Mouse (Mus musculus) heart, embryonic 13.5 days (tissue): ENCODE measurements at regions not wholly inside any gene's neighbourhood (a gene's known extent, or its start where the extent isn't known, plus 50 kb on each side); places are given as distances from the start of the nearest gene placed in this dataset.

Source experiments
- ATAC-seq: fragments of 200-750 bp; cut with Nextera tagmentation; 2 replicates; pipeline ENCODE4 v1.8.0; 2017; ENCODE audit warnings: moderate TSS enrichment; ENCODE audit not compliant: insufficient number of reproducible peaks, low FRiP score, low TSS enrichment; ENCODE audit errors: extremely low read depth
- H3K27ac ChIP-seq: fragments of 300-500 bp; sonication (generic); replicated peaks from 2 replicates; pipeline ENCODE4 v1.5.1; 2015; ENCODE audit warnings: moderate library complexity, mild to moderate bottlenecking, inconsistent platforms
- H3K27me3 ChIP-seq: fragments of 300-500 bp; sonication (generic); replicated peaks from 2 replicates; pipeline ENCODE4 v1.6.1; 2015; ENCODE audit warnings: mild to moderate bottlenecking, inconsistent platforms
- H3K36me3 ChIP-seq: fragments of 300-500 bp; sonication (generic); 2 replicates; pipeline ENCODE4 v1.6.1; 2015; ENCODE audit warnings: mild to moderate bottlenecking, inconsistent platforms
- H3K4me1 ChIP-seq: fragments of 300-500 bp; sonication (generic); 2 replicates; pipeline ENCODE4 v1.6.1; 2015; ENCODE audit warnings: inconsistent platforms
- H3K4me2 ChIP-seq: fragments of 300-500 bp; sonication (generic); 2 replicates; pipeline ENCODE4 v1.6.1; 2015; ENCODE audit warnings: inconsistent platforms, mild to moderate bottlenecking, moderate library complexity
- H3K4me3 ChIP-seq: fragments of 300-500 bp; sonication (generic); 2 replicates; pipeline ENCODE4 v1.5.1; 2015; ENCODE audit warnings: moderate library complexity, mild to moderate bottlenecking, inconsistent platforms
- H3K9ac ChIP-seq: fragments of 300-500 bp; sonication (generic); 2 replicates; pipeline ENCODE4 v1.6.1; 2015; ENCODE audit warnings: inconsistent platforms, mild to moderate bottlenecking, moderate library complexity
- H3K9me3 ChIP-seq: fragments of 300-500 bp; sonication (generic); 2 replicates; pipeline ENCODE4 v1.6.1; 2016; ENCODE audit warnings: inconsistent platforms
- WGBS: fragments of 180-500 bp; shearing (Covaris S2); methylation state at CpG from one replicate; pipeline ENCODE4 v1.1.7; 2015; ENCODE audit warnings: mixed read lengths; 5-methylcytosine and 5-hydroxymethylcytosine counted together

DNA sequence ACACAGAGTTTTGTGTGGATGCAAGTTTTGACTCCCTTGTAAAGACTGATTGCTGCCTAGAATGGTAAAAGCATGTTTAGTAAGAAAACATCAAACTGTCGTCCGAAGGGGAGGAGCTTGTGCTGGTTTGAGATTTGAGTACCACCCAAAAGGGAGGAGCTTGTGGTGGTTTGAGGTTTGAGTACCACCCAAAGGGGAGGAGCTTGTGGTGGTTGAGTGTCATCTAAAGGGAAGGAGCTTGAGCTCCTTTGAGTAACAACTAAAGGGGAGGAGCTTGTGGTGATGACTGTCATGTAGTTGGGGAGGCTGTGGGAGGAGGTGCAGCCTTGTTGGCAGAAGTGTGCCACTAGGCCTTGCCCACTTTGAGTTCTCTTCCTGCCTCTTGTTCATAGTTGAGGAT, 192.8 kb upstream of the Ajap1 start:
- WGBS: 76% methylated on average over 2 of the region's 2 CpGs

DNA sequence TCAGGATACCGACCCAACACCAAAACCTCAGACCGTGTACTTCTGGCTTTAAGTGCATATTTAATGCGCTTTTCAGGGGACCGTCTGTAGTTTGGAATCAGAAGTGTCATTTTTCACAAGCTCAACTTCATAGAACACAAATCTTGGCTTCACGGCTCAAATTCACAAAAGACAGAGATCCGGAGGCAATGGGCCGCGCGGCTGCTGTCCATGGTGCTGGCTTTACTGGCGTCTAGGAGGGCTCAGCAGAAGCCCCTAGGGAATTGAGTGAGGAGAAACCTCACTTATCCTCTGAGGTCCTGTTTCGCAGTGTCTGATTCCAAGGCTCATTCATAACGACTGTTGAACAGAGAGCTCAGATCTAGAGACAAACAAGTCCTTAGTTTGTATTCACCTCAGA, 196.5 kb upstream of the Ajap1 start:
- no peaks in the 10 kb centered on the region for H3K9me3 ChIP-seq
- H3K9ac ChIP-seq: no peak overlapping the region
- 33% methylated on average over 12 of the region's 12 CpGs for WGBS
- no peak overlapping the region for H3K27ac ChIP-seq
- H3K4me3 ChIP-seq: no peak overlapping the region
- ATAC-seq: no peak
- H3K4me1 ChIP-seq: no peaks in the 10 kb centered on the region
- no peaks in the 10 kb centered on the region for H3K27me3 ChIP-seq
- no peak overlapping the region for H3K4me2 ChIP-seq
- no peaks in the 10 kb centered on the region for H3K36me3 ChIP-seq

More for the DNA sequence above, 192.8 kb upstream of the Ajap1 start:
- no peak for ATAC-seq
- no peaks in the 10 kb centered on the region for H3K36me3 ChIP-seq
- no peaks in the 10 kb centered on the region for H3K9me3 ChIP-seq
- H3K9ac ChIP-seq: no peak overlapping the region
- no peaks in the 10 kb centered on the region for H3K4me1 ChIP-seq
- no peak overlapping the region for H3K4me3 ChIP-seq
- H3K27ac ChIP-seq: no peak overlapping the region
- no peak overlapping the region for H3K4me2 ChIP-seq
- no peaks in the 10 kb centered on the region; the same call in 1 of the 2 replicates for H3K27me3 ChIP-seq

DNA sequence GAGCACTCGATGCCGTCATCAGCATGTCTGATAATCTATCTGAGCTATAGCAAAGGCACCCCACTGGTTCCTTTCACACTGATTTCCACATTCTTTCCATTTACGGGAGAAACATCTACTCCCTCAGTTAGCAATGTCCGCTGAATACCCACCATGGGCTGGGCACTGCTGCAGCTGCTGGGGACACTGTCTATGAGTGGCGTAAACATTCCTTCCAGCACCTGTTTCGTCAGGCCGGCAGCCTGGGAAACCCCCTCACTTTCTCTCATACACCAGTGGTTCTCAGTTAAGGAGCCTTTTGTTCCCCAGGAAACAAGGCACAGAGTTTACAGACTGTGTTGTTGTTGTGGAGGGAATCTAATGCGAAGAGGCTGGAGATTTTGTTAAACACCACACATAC, 205.8 kb upstream of the Ajap1 start:
- H3K9me3 ChIP-seq: no peaks in the 10 kb centered on the region
- no peaks in the 10 kb centered on the region for H3K36me3 ChIP-seq
- H3K27me3 ChIP-seq: 0 out of 2 replicates have a peak, but pooled peaks cover 4% of the 10 kb centered on the region
- H3K9ac ChIP-seq: no peak overlapping the region
- H3K4me1 ChIP-seq: no peaks in the 10 kb centered on the region
- WGBS: 50% methylated on average over 8 of the region's 8 CpGs
- no peak for ATAC-seq
- H3K4me2 ChIP-seq: no peak overlapping the region
- no peak overlapping the region for H3K4me3 ChIP-seq
- H3K27ac ChIP-seq: no peak overlapping the region

DNA sequence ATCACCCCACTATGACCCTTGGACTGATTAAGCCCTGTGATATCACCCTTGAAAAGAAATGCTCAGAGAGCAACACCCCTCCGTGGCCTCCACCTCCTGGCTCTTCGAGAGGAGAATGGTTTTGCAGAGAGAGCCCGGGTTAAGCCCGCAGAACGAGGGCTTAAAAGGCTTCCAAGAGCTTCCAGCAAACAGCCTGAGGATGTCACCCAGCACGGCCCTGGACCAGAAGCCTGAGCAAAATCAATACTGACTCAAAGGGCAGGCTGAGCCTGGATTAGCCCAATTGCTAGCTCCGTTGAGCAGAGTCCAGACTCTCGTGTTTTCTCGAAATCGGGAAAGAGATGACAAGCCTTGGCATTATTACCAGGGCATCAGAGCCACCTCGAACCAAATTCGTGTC, 211.3 kb upstream of the Ajap1 start:
- no peak for ATAC-seq
- WGBS: 60% methylated on average over 12 of the region's 12 CpGs
- H3K27ac ChIP-seq: no peak overlapping the region
- no peaks in the 10 kb centered on the region for H3K9me3 ChIP-seq
- no peak overlapping the region for H3K4me3 ChIP-seq
- no peak overlapping the region for H3K9ac ChIP-seq
- H3K4me2 ChIP-seq: no peak overlapping the region
- H3K27me3 ChIP-seq: 0 out of 2 replicates have a peak, but pooled peaks cover 4% of the 10 kb centered on the region
- H3K36me3 ChIP-seq: no peaks in the 10 kb centered on the region
- no peaks in the 10 kb centered on the region for H3K4me1 ChIP-seq

DNA sequence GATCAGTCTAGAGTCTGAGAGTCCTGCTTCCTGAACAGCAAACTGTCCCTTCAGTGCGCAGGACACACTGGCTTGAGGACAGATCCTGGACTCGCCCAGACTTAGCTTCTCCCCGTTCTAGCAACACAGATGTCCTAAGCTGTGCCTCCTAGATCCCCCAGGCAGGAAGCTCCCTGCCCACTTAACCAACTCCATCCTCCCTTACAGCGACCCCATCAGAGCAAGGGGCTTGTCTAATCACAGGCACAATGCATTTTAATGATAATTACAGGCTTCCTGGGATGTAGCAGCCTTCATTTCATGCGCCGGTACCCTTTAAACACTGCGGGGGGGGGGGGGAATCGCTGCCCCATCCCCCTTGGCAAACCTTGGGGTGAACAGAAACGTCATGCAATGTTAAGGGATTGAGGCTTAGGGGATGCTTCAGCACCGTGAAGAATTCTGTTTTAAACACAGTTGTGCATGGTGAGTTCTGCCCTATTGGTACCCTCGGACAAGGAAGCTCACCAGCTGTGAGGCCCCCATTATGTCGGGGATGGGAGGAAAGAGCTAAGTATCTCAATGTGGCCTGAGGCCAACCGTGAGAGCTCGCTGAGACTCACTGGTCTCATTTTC, 213.9 kb upstream of the Ajap1 start:
- Histone ChIP-seq H3K9ac (no peak overlapping the region), H3K4me2 (no peak overlapping the region), H3K36me3 (no peaks in the 10 kb centered on the region), H3K4me1 (no peaks in the 10 kb centered on the region), H3K9me3 (no peaks in the 10 kb centered on the region), H3K27me3 (no peaks in the 10 kb centered on the region), H3K4me3 (no peak overlapping the region), H3K27ac (no peak overlapping the region)
- no peak for ATAC-seq
- 45% methylated on average over 14 of the region's 14 CpGs for WGBS

DNA sequence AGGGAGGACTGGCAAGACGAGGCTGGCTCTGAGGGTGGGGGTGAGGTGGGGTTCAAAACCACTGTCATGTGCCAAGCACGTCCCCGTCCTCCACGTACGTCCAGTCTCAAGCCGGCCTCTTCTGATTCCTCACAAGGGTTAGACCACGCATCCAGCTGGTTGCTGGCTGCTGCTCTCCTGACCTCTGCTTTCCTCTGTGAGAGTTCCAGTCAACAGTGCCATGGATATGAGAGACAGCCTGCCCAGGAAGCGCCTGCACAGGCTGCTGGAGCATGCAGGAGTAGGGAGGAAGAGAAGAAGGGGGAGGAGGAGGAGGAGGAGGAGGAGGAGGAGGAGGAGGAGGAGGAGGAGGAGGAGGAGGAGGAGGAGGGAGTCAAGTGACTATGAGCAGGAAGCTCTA, 224.6 kb upstream of the Ajap1 start:
- ATAC-seq: no peak
- H3K27me3 ChIP-seq: peaks cover 5% of the 10 kb centered on the region; the same call in 1 of the 2 replicates
- no peak overlapping the region for H3K4me2 ChIP-seq
- no peak overlapping the region for H3K27ac ChIP-seq
- H3K4me3 ChIP-seq: no peak overlapping the region
- H3K9ac ChIP-seq: no peak overlapping the region
- H3K9me3 ChIP-seq: no peaks in the 10 kb centered on the region
- no peaks in the 10 kb centered on the region for H3K4me1 ChIP-seq
- 45% methylated on average over 8 of the region's 8 CpGs for WGBS
- H3K36me3 ChIP-seq: no peaks in the 10 kb centered on the region

DNA sequence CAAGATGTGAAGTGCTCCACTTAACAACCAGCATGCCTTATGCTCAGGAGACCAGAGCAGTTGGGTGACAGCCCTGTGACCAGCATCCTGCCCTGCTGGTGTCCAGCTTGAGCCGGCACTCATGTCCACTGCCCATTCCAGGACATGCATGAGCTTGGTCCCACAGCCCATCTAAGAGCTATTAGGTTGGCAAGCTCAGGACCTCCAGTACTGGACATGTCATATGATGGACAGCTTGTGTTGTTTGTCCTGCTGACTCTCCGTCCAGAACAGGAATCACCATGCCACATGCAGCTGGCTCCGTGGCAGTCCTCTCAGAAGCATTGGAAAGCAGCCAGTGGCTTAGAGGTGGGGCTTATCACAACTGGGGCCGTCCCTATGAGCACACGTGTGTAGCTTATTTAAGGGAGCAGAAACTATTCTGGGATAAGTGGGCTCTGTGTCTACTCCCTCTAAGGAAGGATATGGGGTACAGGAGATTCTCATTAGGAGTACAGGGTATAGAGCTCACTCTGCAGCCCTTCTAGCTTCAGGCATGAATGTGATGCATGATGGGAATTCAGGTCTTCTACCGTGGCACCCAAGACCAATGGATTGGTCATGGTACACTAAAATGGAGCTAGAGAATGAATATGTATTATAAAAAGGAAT, 232.5 kb upstream of the Ajap1 start:
- peaks cover 12% of the 10 kb centered on the region; the same call in 1 of the 2 replicates for H3K27me3 ChIP-seq
- H3K9me3 ChIP-seq: no peaks in the 10 kb centered on the region
- no peak; the same call in 1 of the 2 replicates for ATAC-seq
- no peak overlapping the region for H3K4me2 ChIP-seq
- H3K4me1 ChIP-seq: peaks cover 15% of the 10 kb centered on the region
- H3K36me3 ChIP-seq: no peaks in the 10 kb centered on the region
- H3K9ac ChIP-seq: no peak overlapping the region
- no peak overlapping the region for H3K4me3 ChIP-seq
- no peak overlapping the region for H3K27ac ChIP-seq
- WGBS: 34% methylated on average over 6 of the region's 6 CpGs

DNA sequence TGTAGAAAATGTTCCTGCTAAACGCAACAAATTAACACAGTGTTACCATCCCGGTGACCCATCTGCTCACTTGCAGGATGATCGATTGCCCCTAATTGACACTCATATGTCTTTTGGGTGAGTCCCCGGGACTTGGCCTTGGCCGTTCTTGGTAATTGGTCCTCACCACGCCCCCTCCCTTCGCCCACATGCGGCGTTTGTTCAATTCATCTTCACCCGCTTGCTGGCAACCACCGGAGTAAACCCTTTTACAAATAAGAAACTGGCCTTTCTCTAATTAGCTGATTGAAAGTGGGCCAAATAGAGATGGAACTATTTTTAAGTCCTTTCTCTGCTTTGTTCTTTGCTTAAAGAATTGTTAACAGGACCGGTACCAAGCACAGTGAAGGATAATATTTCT, 234.7 kb upstream of the Ajap1 start:
- no peak overlapping the region for H3K27ac ChIP-seq
- H3K27me3 ChIP-seq: 0 out of 2 replicates have a peak, but pooled peaks cover 7% of the 10 kb centered on the region
- H3K4me3 ChIP-seq: no peak overlapping the region
- no peak overlapping the region for H3K4me2 ChIP-seq
- no peak overlapping the region for H3K9ac ChIP-seq
- H3K9me3 ChIP-seq: no peaks in the 10 kb centered on the region
- no peaks in the 10 kb centered on the region for H3K36me3 ChIP-seq
- 82% methylated on average over 12 of the region's 12 CpGs for WGBS
- H3K4me1 ChIP-seq: peaks cover 15% of the 10 kb centered on the region
- ATAC-seq: no peak

DNA sequence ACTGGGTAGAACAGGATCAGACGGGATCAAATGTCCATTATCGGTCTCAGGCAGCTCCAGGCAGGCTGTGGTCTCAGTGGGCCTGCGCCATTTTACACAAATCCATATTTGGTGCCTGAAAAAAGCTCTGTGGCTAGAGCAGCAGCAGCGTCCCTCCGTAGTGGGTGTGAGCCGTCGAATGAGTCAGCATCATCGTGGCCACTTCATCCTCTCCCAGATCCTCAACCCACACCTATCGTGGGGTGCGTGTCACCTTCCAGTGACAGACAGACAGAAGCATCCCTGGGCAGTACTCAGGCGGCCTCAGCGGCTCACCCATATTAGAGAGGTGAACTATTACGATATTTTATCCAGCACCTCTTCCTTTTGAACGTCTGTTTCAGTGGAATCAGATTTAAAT, 233.0 kb upstream of the A430005L14Rik start:
- 76% methylated on average over 14 of the region's 14 CpGs for WGBS
- no peak overlapping the region for H3K9ac ChIP-seq
- no peak for ATAC-seq

DNA sequence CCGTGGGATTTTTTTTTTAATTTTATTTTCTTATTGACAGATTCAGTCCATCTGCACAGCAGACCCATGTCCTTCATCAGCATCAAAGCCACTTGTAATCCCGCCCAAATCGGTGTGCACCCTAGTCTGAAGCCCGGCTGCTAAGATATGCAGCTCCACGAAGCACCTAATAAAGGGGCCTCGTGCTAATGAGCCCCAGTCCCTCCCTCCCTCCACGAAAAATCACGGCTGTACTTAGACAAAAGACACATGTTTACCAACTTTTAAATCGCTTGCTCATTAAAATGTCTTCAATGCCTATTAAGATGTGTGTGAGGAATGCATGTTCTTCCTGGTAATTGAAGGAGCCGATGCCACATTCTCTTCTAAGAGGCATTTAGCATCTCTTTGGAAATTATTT, 229.8 kb upstream of the A430005L14Rik start:
- Histone ChIP-seq H3K4me3 (no peak overlapping the region), H3K9ac (no peak overlapping the region), H3K27ac (no peak overlapping the region), H3K36me3 (no peaks in the 10 kb centered on the region), H3K27me3 (no peaks in the 10 kb centered on the region), H3K4me2 (no peak overlapping the region), H3K4me1 (no peaks in the 10 kb centered on the region), H3K9me3 (no peaks in the 10 kb centered on the region)
- no peak for ATAC-seq
- WGBS: 73% methylated on average over 10 of the region's 10 CpGs

More for the DNA sequence above, 233.0 kb upstream of the A430005L14Rik start:
- H3K27me3 ChIP-seq: no peaks in the 10 kb centered on the region
- H3K4me3 ChIP-seq: no peak overlapping the region
- H3K36me3 ChIP-seq: no peaks in the 10 kb centered on the region
- no peaks in the 10 kb centered on the region for H3K4me1 ChIP-seq
- no peaks in the 10 kb centered on the region for H3K9me3 ChIP-seq
- no peak overlapping the region for H3K27ac ChIP-seq
- no peak overlapping the region for H3K4me2 ChIP-seq

DNA sequence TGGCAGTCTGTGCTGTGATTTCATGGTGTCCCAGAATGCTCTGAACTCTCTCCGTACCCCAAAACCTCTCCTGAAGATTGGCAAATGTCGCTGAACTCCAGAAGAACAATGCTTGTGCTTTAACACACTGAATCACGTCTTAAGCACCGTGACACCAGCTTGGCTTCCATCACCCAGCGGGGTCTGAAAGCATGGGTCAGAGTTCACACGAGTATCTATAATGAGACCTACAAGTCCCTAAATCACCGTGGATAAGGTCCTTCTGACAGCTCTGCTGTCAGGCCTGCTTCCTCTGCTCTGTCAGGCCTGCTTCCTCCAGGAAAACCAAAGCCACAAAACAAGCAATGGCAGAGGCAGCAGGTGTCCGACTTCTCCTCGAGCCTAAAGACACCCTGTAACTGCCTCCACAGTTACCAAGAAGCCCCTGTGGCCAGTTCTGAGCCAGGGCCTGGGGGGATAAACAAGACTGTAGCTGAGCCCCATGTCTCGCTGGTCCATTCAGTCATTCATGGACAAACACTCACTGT, 229.1 kb upstream of the A430005L14Rik start:
- no peak overlapping the region for H3K4me3 ChIP-seq
- H3K27ac ChIP-seq: no peak overlapping the region
- ATAC-seq: no peak
- H3K27me3 ChIP-seq: no peaks in the 10 kb centered on the region
- H3K4me1 ChIP-seq: no peaks in the 10 kb centered on the region
- no peaks in the 10 kb centered on the region for H3K9me3 ChIP-seq
- no peak overlapping the region for H3K9ac ChIP-seq
- no peak overlapping the region for H3K4me2 ChIP-seq
- no peaks in the 10 kb centered on the region for H3K36me3 ChIP-seq
- WGBS: 50% methylated on average over 10 of the region's 10 CpGs

DNA sequence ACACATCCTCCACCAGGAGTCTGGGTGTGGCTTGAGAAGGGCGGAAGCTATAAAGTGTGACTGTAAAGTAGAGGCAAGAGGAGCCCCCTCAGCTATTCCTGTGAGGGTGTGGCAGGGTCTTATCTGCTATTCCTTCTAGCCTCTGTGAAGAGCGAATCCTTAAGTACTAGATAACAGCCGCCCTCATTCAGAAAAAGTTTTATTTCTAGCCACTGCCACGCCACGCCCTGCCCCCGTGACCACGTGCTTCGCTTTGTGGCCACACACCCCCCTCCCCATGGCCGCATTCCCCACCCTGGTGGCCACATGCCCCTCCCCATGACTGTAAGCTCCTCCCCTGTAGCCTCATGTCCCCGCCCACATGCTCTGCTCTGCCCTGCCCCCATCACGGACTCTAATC, 218.9 kb upstream of the A430005L14Rik start:
- 56% methylated on average over 11 of the region's 11 CpGs for WGBS
- ATAC-seq: no peak
- no peak overlapping the region for H3K27ac ChIP-seq
- no peaks in the 10 kb centered on the region for H3K36me3 ChIP-seq
- H3K9me3 ChIP-seq: no peaks in the 10 kb centered on the region
- no peaks in the 10 kb centered on the region for H3K4me1 ChIP-seq
- H3K27me3 ChIP-seq: no peaks in the 10 kb centered on the region
- no peak overlapping the region for H3K4me2 ChIP-seq
- no peak overlapping the region for H3K9ac ChIP-seq
- no peak overlapping the region for H3K4me3 ChIP-seq
